Mouse (Mus musculus): ENCODE results near the gene Iqcd. TPM values are rescaled to one million over a fixed set of nuclear protein-coding genes. Genes with fewer than 3 reads are reported as not detected.

The Iqcd gene
- polyA plus RNA-seq, 1 experiment from 2014 or later = 1.2 TPM

DNA sequence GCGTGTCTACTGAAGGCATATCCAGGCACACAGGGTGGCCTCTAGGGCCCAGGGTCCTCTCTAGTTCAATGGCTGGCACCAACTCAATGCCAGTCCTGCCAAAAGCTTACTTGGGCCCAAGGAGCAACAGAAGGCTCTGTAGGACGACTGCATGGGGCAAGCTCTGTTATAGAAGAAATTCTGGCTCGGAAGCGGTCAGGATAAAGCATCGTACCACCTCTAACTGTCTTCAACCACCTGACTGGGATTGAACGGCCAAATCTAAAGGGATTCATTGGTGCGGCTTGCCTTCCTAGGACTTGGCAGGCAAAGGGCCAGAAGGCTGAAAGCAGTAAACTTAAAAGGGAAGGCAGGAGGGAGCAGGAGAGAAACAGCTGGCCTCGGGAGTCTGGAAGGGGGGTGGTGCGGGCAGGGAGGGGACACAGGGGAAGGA, 20.5 kb upstream of the Iqcd start:
- Histone ChIP-seq H3K27me3 (ENCODE audit: control insufficient read depth, insufficient read depth, low read depth, low read length) (no peaks in the 10 kb centered on the region), H3K4me3 (ENCODE audit: low read depth, low read length) (no peak overlapping the region), H3K27ac (ENCODE audit: low read length) (no peak overlapping the region), H3K36me3 (ENCODE audit: control insufficient read depth, insufficient read depth) (peaks cover 4% of the 10 kb centered on the region), H3K4me1 (ENCODE audit: control insufficient read depth, low read depth, low read length) (peaks cover 39% of the 10 kb centered on the region), H3K9me3 (replicated peaks; ENCODE audit: control insufficient read depth, low read length) (no peaks in the 10 kb centered on the region), H3K4me2 (ENCODE audit: low read depth, low read length) (no peak overlapping the region), H3K9ac (ENCODE audit: low read depth, low read length) (no peak overlapping the region)
- ATAC-seq (ENCODE audit: low read depth) = no peak
- WGBS (ENCODE audit: insufficient replicate concordance) = 79% methylated on average over 9 of the region's 9 CpGs

- Histone ChIP-seq H3K9ac (ENCODE audit: low read depth, low read length) (no peak overlapping the region), H3K9me3 (replicated peaks; ENCODE audit: control insufficient read depth, low read length) (no peaks in the 10 kb centered on the region), H3K4me1 (ENCODE audit: control insufficient read depth, low read depth, low read length) (peaks cover 33% of the 10 kb centered on the region), H3K27me3 (ENCODE audit: control insufficient read depth, insufficient read depth, low read depth, low read length) (no peaks in the 10 kb centered on the region), H3K36me3 (ENCODE audit: control insufficient read depth, insufficient read depth) (peaks cover 4% of the 10 kb centered on the region), H3K27ac (ENCODE audit: low read length) (no peak overlapping the region), H3K4me3 (ENCODE audit: low read depth, low read length) (no peak overlapping the region), H3K4me2 (ENCODE audit: low read depth, low read length) (no peak overlapping the region)
- ATAC-seq (ENCODE audit: low read depth) = no peak
- 41% methylated on average over 4 of the region's 4 CpGs for WGBS (ENCODE audit: insufficient replicate concordance)
Observed at GRCm38 (mm10) chr5:120568964-120569363, 19.9 kb upstream of the Iqcd start.

- H3K36me3 ChIP-seq (ENCODE audit: control insufficient read depth, insufficient read depth) = peaks cover 4% of the 10 kb centered on the region
- peaks cover 33% of the 10 kb centered on the region for H3K4me1 ChIP-seq (ENCODE audit: control insufficient read depth, low read depth, low read length)
Observed at GRCm38 (mm10) chr5:120569791-120570190, 19.0 kb upstream of the Iqcd start.

DNA sequence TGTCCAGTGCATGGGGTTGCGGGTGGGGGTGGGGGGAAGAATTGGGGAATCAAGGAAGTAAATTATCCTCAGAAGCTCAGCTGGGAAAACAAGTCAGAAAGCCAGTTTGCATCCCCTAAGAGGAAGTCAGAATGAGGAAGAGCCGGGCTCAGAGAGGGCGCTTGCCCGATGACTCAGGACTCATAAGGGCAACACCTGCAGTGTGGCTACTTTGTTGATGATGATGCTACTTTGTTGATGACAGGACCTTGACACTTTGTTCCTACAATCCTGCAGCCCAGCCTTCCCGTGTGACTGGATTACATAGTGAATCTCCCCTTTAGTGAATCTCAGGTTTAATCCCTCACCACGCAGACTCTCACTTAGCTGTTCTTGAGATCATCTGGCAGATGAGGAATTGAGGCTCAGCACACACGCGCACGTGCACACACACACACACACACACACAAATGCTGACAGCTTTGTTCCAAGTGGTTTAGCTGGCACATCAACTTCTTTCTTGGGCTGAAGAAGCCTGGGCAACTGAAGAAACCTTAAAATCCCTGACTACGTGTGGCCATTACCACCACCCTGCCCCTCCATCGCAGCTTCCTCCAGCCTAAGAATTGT, 18.4 kb upstream of the Iqcd start:
- 68% methylated on average over 11 of the region's 11 CpGs for WGBS (ENCODE audit: insufficient replicate concordance)
- Histone ChIP-seq H3K4me3 (ENCODE audit: low read depth, low read length) (no peak overlapping the region), H3K36me3 (ENCODE audit: control insufficient read depth, insufficient read depth) (peaks cover 4% of the 10 kb centered on the region), H3K9ac (ENCODE audit: low read depth, low read length) (no peak overlapping the region), H3K4me2 (ENCODE audit: low read depth, low read length) (no peak overlapping the region), H3K27ac (ENCODE audit: low read length) (no peak overlapping the region), H3K9me3 (replicated peaks; ENCODE audit: control insufficient read depth, low read length) (no peaks in the 10 kb centered on the region), H3K27me3 (ENCODE audit: control insufficient read depth, insufficient read depth, low read depth, low read length) (no peaks in the 10 kb centered on the region), H3K4me1 (ENCODE audit: control insufficient read depth, low read depth, low read length) (peaks cover 32% of the 10 kb centered on the region)
- ATAC-seq (ENCODE audit: low read depth) = no peak

More at GRCm38 (mm10) chr5:120569791-120570190, 19.0 kb upstream of the Iqcd start:
- Histone ChIP-seq H3K4me3 (ENCODE audit: low read depth, low read length) (no peak overlapping the region), H3K9me3 (replicated peaks; ENCODE audit: control insufficient read depth, low read length) (no peaks in the 10 kb centered on the region), H3K27me3 (ENCODE audit: control insufficient read depth, insufficient read depth, low read depth, low read length) (no peaks in the 10 kb centered on the region), H3K9ac (ENCODE audit: low read depth, low read length) (no peak overlapping the region), H3K27ac (ENCODE audit: low read length) (no peak overlapping the region), H3K4me2 (ENCODE audit: low read depth, low read length) (no peak overlapping the region)
- WGBS (ENCODE audit: insufficient replicate concordance) = 89% methylated on average over 3 of the region's 3 CpGs
- no peak for ATAC-seq (ENCODE audit: low read depth)

DNA sequence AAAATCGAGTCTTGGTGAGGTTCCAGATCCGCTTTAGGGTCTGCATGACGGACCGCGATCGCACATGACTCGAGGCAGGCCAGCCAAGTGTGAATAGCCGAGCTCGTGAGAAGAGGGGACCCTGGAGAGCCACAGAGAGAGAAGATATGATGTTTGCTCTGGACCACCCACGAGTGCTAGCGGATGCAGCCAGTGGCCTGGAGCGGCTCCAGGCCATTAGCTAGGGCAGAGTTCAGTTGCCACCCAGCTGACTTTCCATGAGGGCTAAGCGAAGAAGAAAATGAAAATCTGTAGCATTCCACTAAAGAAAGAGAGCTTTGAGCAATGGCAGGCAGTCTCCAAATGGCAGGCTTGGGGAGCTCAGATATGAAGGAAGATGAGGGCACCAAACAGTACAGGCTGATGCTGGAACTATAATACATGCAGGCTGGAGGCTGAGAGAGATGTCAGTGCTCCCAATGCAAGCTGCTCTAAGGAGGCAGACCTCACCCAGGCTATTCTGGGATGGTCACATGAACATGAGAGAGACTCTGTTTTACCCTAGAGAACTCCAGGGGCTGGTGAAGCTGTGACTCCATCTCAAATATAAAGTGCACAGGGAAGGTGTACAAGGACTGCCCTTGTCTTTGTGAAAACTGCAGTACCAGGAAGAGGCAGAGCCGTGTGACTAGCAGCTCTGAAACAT, 17.6 kb upstream of the Iqcd start:
- Histone ChIP-seq H3K4me3 (ENCODE audit: low read depth, low read length) (no peak overlapping the region), H3K27ac (ENCODE audit: low read length) (peak overlapping the region; percentile 6; the same call in 1 of the 2 replicates), H3K36me3 (ENCODE audit: control insufficient read depth, insufficient read depth) (peaks cover 4% of the 10 kb centered on the region), H3K4me2 (ENCODE audit: low read depth, low read length) (no peak overlapping the region), H3K9ac (ENCODE audit: low read depth, low read length) (no peak overlapping the region), H3K4me1 (ENCODE audit: control insufficient read depth, low read depth, low read length) (peaks cover 27% of the 10 kb centered on the region), H3K27me3 (ENCODE audit: control insufficient read depth, insufficient read depth, low read depth, low read length) (no peaks in the 10 kb centered on the region), H3K9me3 (replicated peaks; ENCODE audit: control insufficient read depth, low read length) (no peaks in the 10 kb centered on the region)
- ATAC-seq (ENCODE audit: low read depth) = no peak
- WGBS (ENCODE audit: insufficient replicate concordance) = 82% methylated on average over 14 of the region's 14 CpGs

GRCm38 (mm10) chr5:120574469-120575063, 14.2 kb upstream of the Iqcd start:
- Histone ChIP-seq H3K4me3 (ENCODE audit: low read depth, low read length) (no peak overlapping the region), H3K27me3 (ENCODE audit: control insufficient read depth, insufficient read depth, low read depth, low read length) (no peaks in the 10 kb centered on the region), H3K4me2 (ENCODE audit: low read depth, low read length) (no peak overlapping the region), H3K36me3 (ENCODE audit: control insufficient read depth, insufficient read depth) (peaks cover 4% of the 10 kb centered on the region), H3K9ac (ENCODE audit: low read depth, low read length) (no peak overlapping the region), H3K4me1 (ENCODE audit: control insufficient read depth, low read depth, low read length) (peaks cover 52% of the 10 kb centered on the region), H3K9me3 (replicated peaks; ENCODE audit: control insufficient read depth, low read length) (no peaks in the 10 kb centered on the region), H3K27ac (ENCODE audit: low read length) (no peak overlapping the region)
- WGBS (ENCODE audit: insufficient replicate concordance) = 62% methylated on average over 10 of the region's 10 CpGs
- ATAC-seq (ENCODE audit: low read depth) = no peak

GRCm38 (mm10) chr5:120576781-120577301, 12.0 kb upstream of the Iqcd start:
- Histone ChIP-seq H3K27me3 (ENCODE audit: control insufficient read depth, insufficient read depth, low read depth, low read length) (no peaks in the 10 kb centered on the region), H3K36me3 (ENCODE audit: control insufficient read depth, insufficient read depth) (peaks cover 22% of the 10 kb centered on the region), H3K9me3 (replicated peaks; ENCODE audit: control insufficient read depth, low read length) (no peaks in the 10 kb centered on the region), H3K4me1 (ENCODE audit: control insufficient read depth, low read depth, low read length) (peaks cover 43% of the 10 kb centered on the region), H3K9ac (ENCODE audit: low read depth, low read length) (peak overlapping the region; percentile 40), H3K27ac (ENCODE audit: low read length) (peak overlapping the region; percentile 99), H3K4me2 (ENCODE audit: low read depth, low read length) (peak overlapping the region; percentile 51), H3K4me3 (ENCODE audit: low read depth, low read length) (0 out of 2 replicates have a peak overlapping the region, but pooled peaks have one; percentile 1)
- peak; percentile 80 for ATAC-seq (ENCODE audit: low read depth)
- WGBS (ENCODE audit: insufficient replicate concordance) = 42% methylated on average over 11 of the region's 11 CpGs

GRCm38 (mm10) chr5:120577935-120578441, 10.8 kb upstream of the Iqcd start:
- no peaks in the 10 kb centered on the region for H3K9me3 ChIP-seq (replicated peaks; ENCODE audit: control insufficient read depth, low read length)
- no peaks in the 10 kb centered on the region for H3K27me3 ChIP-seq (ENCODE audit: control insufficient read depth, insufficient read depth, low read depth, low read length)
- H3K4me3 ChIP-seq (ENCODE audit: low read depth, low read length) = peak overlapping the region; percentile 34
- H3K27ac ChIP-seq (ENCODE audit: low read length) = peak overlapping the region; percentile 99
- peaks cover 26% of the 10 kb centered on the region for H3K36me3 ChIP-seq (ENCODE audit: control insufficient read depth, insufficient read depth)
- H3K9ac ChIP-seq (ENCODE audit: low read depth, low read length) = peak overlapping the region; percentile 74
- peak overlapping the region; percentile 68 for H3K4me2 ChIP-seq (ENCODE audit: low read depth, low read length)
- WGBS (ENCODE audit: insufficient replicate concordance) = 15% methylated on average over 10 of the region's 10 CpGs
- ATAC-seq (ENCODE audit: low read depth) = peak; percentile 75
- peaks cover 47% of the 10 kb centered on the region for H3K4me1 ChIP-seq (ENCODE audit: control insufficient read depth, low read depth, low read length)

Measured in liver, embryonic 16.5 days (tissue).